Mouse (Mus musculus): Measurements from ENCODE around the gene Sall1. TPM values are rescaled to one million over a fixed set of nuclear protein-coding genes. Genes with fewer than 3 reads are reported as not detected.

Sall1 gene
- polyA plus RNA-seq, 2 experiments, result 8.4 to 13.6 TPM

DNA sequence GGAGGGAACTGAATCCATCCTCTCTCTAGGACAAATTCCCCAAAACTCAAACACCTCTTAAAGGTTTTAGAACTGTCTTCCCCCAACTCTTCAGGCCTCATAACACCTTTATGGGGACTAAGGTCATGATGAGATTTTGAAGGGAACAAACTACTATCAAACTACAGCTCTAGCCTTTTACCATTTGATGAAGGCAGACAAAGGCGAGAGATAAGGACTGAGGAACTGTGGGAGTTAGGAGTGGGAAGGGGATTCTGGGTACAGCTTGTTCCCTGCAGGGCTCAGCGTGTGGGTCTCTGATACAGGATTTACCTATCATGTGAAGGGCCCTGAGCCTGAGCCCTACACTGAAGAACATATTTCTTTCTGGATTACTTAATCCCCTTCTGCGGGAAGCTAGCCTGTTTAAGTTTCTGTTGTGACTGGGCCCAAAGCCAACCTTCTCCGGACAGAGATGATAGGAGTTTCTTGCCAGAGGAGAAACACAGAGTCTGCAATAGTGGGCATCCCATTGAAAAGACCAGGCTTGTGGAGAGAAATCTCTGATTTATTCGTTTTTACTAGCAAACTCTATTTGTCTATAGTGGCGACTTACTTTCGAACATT is 27.4 kb downstream of the Sall1 start:
- TF ChIP-seq POLR2A (IDR thresholded peaks at IDR 0.05; ENCODE audit: borderline replicate concordance, extremely low read depth, insufficient read depth, insufficient read length), result no peak
- H3K9ac ChIP-seq (ENCODE audit: low read depth, low read length, severe bottlenecking), result no peak overlapping the region
- H3K36me3 ChIP-seq (ENCODE audit: control insufficient read depth, insufficient read depth, low read length), result no peaks in the 10 kb centered on the region
- ATAC-seq (ENCODE audit: low FRiP score, low read depth), result no peak
- no peak overlapping the region for H3K4me3 ChIP-seq (replicated peaks; ENCODE audit: low read length)
- 84% methylated on average over 7 of the region's 7 CpGs for WGBS
- H3K27ac ChIP-seq (replicated peaks; ENCODE audit: low read depth, low read length), result no peak overlapping the region
- no peaks in the 10 kb centered on the region for H3K9me3 ChIP-seq (ENCODE audit: control insufficient read depth, low read length)
- no peaks in the 10 kb centered on the region for H3K27me3 ChIP-seq (ENCODE audit: control insufficient read depth, insufficient read depth, low read length)
- no peak for DNase-seq (ENCODE audit: low spot score)
- H3K4me2 ChIP-seq (replicated peaks; ENCODE audit: low read depth, low read length, severe bottlenecking), result no peak overlapping the region
- peaks cover 2% of the 10 kb centered on the region for H3K4me1 ChIP-seq (ENCODE audit: control insufficient read depth, insufficient read depth, low read length)

- H3K9me3 ChIP-seq (ENCODE audit: control insufficient read depth, low read length), result no peaks in the 10 kb centered on the region
- H3K27ac ChIP-seq (replicated peaks; ENCODE audit: low read depth, low read length), result no peak overlapping the region
- TF ChIP-seq POLR2A (IDR thresholded peaks at IDR 0.05; ENCODE audit: borderline replicate concordance, extremely low read depth, insufficient read depth, insufficient read length), result no peak
- DNase-seq (ENCODE audit: low spot score) (no peak), ATAC-seq (ENCODE audit: low FRiP score, low read depth) (no peak)
- no peaks in the 10 kb centered on the region for H3K27me3 ChIP-seq (ENCODE audit: control insufficient read depth, insufficient read depth, low read length)
- H3K36me3 ChIP-seq (ENCODE audit: control insufficient read depth, insufficient read depth, low read length), result no peaks in the 10 kb centered on the region
- 65% methylated on average over 6 of the region's 6 CpGs for WGBS
- no peak overlapping the region for H3K4me3 ChIP-seq (replicated peaks; ENCODE audit: low read length)
- no peak overlapping the region for H3K9ac ChIP-seq (ENCODE audit: low read depth, low read length, severe bottlenecking)
- no peak overlapping the region for H3K4me2 ChIP-seq (replicated peaks; ENCODE audit: low read depth, low read length, severe bottlenecking)
- H3K4me1 ChIP-seq (ENCODE audit: control insufficient read depth, insufficient read depth, low read length), result no peaks in the 10 kb centered on the region; the same call in 1 of the 2 replicates
Observed at GRCm38 (mm10) chr8:89015539-89015938, 28.4 kb downstream of the Sall1 start.

DNA sequence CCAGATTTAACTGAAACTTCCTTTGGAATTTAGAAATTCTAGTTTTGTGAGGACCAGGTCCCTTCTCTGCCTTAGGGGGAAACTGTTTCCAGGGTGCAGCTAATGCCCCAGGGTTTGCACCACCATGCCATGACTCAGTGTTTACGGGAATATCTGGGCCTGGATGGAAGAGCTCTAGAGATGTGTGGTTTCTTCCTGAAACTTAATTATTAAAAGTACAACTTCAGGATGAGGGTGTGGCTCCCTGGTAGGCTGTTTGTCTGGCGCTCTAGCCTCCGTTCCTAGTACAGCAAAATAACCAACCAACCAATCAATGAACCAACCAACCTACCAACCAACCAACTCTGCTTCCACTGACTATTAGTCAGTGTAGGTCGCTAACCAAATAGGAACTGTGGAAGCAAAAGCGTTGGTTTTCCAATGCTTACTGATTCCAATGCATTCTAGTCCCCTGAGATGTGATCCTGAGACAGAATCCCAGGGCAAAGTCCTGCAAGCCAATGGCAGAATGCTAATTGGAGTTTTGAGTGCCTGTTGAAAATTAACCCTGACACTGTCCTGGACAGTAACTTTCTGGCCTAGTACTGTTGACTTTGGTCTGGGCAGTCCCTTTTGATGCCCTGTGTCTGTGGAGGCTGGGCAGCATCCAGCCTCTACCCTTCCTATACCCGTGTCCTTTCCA is 31.0 kb downstream of the Sall1 start:
- Histone ChIP-seq H3K36me3 (ENCODE audit: control insufficient read depth, insufficient read depth, low read length) (no peaks in the 10 kb centered on the region), H3K27ac (replicated peaks; ENCODE audit: low read depth, low read length) (no peak overlapping the region), H3K9ac (ENCODE audit: low read depth, low read length, severe bottlenecking) (no peak overlapping the region), H3K4me1 (ENCODE audit: control insufficient read depth, insufficient read depth, low read length) (no peaks in the 10 kb centered on the region; the same call in 1 of the 2 replicates), H3K4me3 (replicated peaks; ENCODE audit: low read length) (no peak overlapping the region), H3K9me3 (ENCODE audit: control insufficient read depth, low read length) (no peaks in the 10 kb centered on the region), H3K4me2 (replicated peaks; ENCODE audit: low read depth, low read length, severe bottlenecking) (no peak overlapping the region), H3K27me3 (ENCODE audit: control insufficient read depth, insufficient read depth, low read length) (0 out of 2 replicates have a peak, but pooled peaks cover 4% of the 10 kb centered on the region)
- ATAC-seq (ENCODE audit: low FRiP score, low read depth) (no peak), DNase-seq (ENCODE audit: low spot score) (no peak)
- TF ChIP-seq POLR2A (IDR thresholded peaks at IDR 0.05; ENCODE audit: borderline replicate concordance, extremely low read depth, insufficient read depth, insufficient read length), result no peak
- 92% methylated on average over 6 of the region's 6 CpGs for WGBS

DNA sequence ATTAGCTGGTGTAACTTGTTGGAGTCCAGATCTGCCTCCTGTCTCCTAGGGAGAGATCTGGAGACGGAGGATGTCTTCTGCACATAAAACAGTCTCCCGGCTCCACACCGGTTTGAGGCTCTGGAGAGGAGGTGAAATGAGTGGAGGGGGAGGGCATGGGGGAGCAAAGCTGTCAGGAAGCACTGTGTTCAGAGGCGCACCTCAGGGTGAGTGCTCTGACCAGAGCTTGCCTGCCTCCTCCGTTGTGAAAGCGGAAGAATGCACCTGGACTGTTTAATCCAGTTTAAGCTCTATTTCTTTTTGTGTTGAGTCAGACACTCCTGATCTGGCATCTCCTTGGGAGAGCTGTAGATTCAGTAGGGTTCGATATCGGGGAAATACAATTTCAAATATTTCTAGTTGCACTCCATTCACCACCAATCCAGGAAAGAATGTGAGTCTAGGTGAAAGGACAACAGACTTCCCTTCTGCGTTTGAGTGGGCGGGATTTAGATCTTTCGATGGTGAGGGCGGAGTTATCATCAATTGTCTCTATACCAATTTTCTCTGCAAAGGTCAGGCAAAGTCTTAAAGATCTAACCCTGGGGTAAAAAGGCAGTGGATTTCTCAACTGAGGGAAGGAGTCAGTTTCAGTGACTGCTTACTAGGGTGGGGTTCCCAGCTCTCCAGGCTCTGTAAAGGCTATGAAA is 31.8 kb downstream of the Sall1 start:
- Histone ChIP-seq H3K27ac (replicated peaks; ENCODE audit: low read depth, low read length) (no peak overlapping the region), H3K27me3 (ENCODE audit: control insufficient read depth, insufficient read depth, low read length) (peaks cover 4% of the 10 kb centered on the region; the same call in 1 of the 2 replicates), H3K9me3 (ENCODE audit: control insufficient read depth, low read length) (no peaks in the 10 kb centered on the region), H3K4me1 (ENCODE audit: control insufficient read depth, insufficient read depth, low read length) (peaks cover 2% of the 10 kb centered on the region; the same call in 1 of the 2 replicates), H3K4me3 (replicated peaks; ENCODE audit: low read length) (no peak overlapping the region), H3K9ac (ENCODE audit: low read depth, low read length, severe bottlenecking) (no peak overlapping the region), H3K4me2 (replicated peaks; ENCODE audit: low read depth, low read length, severe bottlenecking) (no peak overlapping the region), H3K36me3 (ENCODE audit: control insufficient read depth, insufficient read depth, low read length) (no peaks in the 10 kb centered on the region)
- 33% methylated on average over 12 of the region's 12 CpGs for WGBS
- no peak for TF ChIP-seq POLR2A (IDR thresholded peaks at IDR 0.05; ENCODE audit: borderline replicate concordance, extremely low read depth, insufficient read depth, insufficient read length)
- DNase-seq (ENCODE audit: low spot score) (no peak), ATAC-seq (ENCODE audit: low FRiP score, low read depth) (no peak)

DNA sequence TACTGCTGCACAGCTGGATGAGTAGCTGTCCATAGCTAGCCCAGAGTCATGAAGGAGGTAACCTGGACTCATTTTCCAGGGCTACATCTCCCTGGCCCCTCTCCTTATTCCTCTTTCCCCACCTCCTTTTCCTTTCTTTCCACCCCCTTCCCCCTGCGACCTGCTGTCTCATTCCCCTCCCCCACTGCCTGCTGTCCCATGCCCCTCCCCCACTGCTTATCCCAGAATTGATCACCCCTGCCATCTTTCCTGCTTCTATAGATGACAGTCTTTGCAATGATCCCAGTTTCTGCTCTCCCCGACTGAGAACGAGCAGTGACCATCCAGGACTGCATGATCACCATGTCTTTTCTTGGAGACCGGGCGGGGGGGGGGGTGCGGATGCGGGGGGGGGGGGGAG is 35.2 kb downstream of the Sall1 start:
- H3K4me3 ChIP-seq (replicated peaks; ENCODE audit: low read length), result no peak overlapping the region
- no peak overlapping the region for H3K27ac ChIP-seq (replicated peaks; ENCODE audit: low read depth, low read length)
- WGBS, result 33% methylated on average over 4 of the region's 7 CpGs
- TF ChIP-seq POLR2A (IDR thresholded peaks at IDR 0.05; ENCODE audit: borderline replicate concordance, extremely low read depth, insufficient read depth, insufficient read length), result no peak
- H3K27me3 ChIP-seq (ENCODE audit: control insufficient read depth, insufficient read depth, low read length), result peaks cover 12% of the 10 kb centered on the region
- ATAC-seq (ENCODE audit: low FRiP score, low read depth), result no peak
- no peaks in the 10 kb centered on the region for H3K9me3 ChIP-seq (ENCODE audit: control insufficient read depth, low read length)
- no peak overlapping the region for H3K9ac ChIP-seq (ENCODE audit: low read depth, low read length, severe bottlenecking)
- no peak for DNase-seq (ENCODE audit: low spot score)
- no peaks in the 10 kb centered on the region for H3K36me3 ChIP-seq (ENCODE audit: control insufficient read depth, insufficient read depth, low read length)
- no peak overlapping the region for H3K4me2 ChIP-seq (replicated peaks; ENCODE audit: low read depth, low read length, severe bottlenecking)
- peaks cover 14% of the 10 kb centered on the region; the same call in 1 of the 2 replicates for H3K4me1 ChIP-seq (ENCODE audit: control insufficient read depth, insufficient read depth, low read length)

Measured in limb, embryonic 14.5 days (tissue).